Mouse (Mus musculus) ES-E14 (cell line): ENCODE data around the gene C330007P06Rik. TPM values are rescaled to one million over a fixed set of nuclear protein-coding genes. Genes with fewer than 3 reads are reported as not detected.

Experiments used
- DNase-seq: peaks from one replicate; pipeline ENCODE4 v3.0.0-alpha.2; 2013; ENCODE audit warnings: low read depth, low spot score
- H3K27ac ChIP-seq: 2 replicates; pipeline ENCODE4 v1.5.1; 2012; ENCODE audit warnings: low read depth, mild to moderate bottlenecking, low read length, moderate library complexity, mixed read lengths; ENCODE audit not compliant: poor library complexity, insufficient read depth, severe bottlenecking
- H3K36me3 ChIP-seq: 2 replicates; pipeline ENCODE4 v1.6.1; 2012; ENCODE audit warnings: mild to moderate bottlenecking, low read length, moderate library complexity, mixed read lengths; ENCODE audit not compliant: control insufficient read depth, poor library complexity, insufficient read depth, severe bottlenecking
- H3K4me1 ChIP-seq, 2 experiments: fragments of 150-350 bp in 1 of 2; sonication (generic) in 1 of 2; 2 replicates each; pipeline ENCODE4 v1.6.1; 2012; ENCODE audit warnings: low read length in 2 of 2, mild to moderate bottlenecking in 1 of 2, mixed read lengths in 1 of 2; ENCODE audit not compliant: control insufficient read depth in 2 of 2, insufficient read depth in 2 of 2, poor library complexity in 1 of 2
- H3K4me3 ChIP-seq, 2 experiments: fragments of 150-350 bp in 1 of 2; sonication (generic) in 1 of 2; 2 replicates each; pipeline ENCODE4 v1.5.1; 2012; ENCODE audit warnings: low read length in 2 of 2, low read depth in 1 of 2, mild to moderate bottlenecking in 1 of 2, mixed read lengths in 1 of 2; ENCODE audit not compliant: insufficient read depth in 1 of 2, poor library complexity in 1 of 2, severe bottlenecking in 1 of 2
- H3K9ac ChIP-seq: 2 replicates; pipeline ENCODE4 v1.6.1; 2012; ENCODE audit warnings: low read depth, mild to moderate bottlenecking, low read length, mixed read lengths; ENCODE audit not compliant: poor library complexity, insufficient read depth, severe bottlenecking
- H3K9me3 ChIP-seq: fragments of 150-350 bp; sonication (generic); 2 replicates; pipeline ENCODE4 v1.6.1; 2012; ENCODE audit warnings: low read depth, mild to moderate bottlenecking, low read length; ENCODE audit not compliant: control insufficient read depth, insufficient read depth
- CHD2 ChIP-seq: IDR thresholded peaks from 2 replicates; pipeline ENCODE4 v1.6.1; 2014; ENCODE audit warnings: mild to moderate bottlenecking, low read depth, low read length, inconsistent platforms
- HCFC1 ChIP-seq: IDR thresholded peaks from 2 replicates; pipeline ENCODE4 v1.6.1; 2012; ENCODE audit warnings: low read length, inconsistent platforms, borderline replicate concordance; ENCODE audit not compliant: insufficient read depth
- MAFK ChIP-seq: IDR thresholded peaks from 2 replicates; pipeline ENCODE4 v1.6.1; 2014; ENCODE audit warnings: mild to moderate bottlenecking, low read depth, low read length, inconsistent platforms; ENCODE audit not compliant: insufficient read depth
- ZC3H11A ChIP-seq: IDR thresholded peaks from 2 replicates; pipeline ENCODE4 v1.6.1; 2012; ENCODE audit warnings: low read depth, mild to moderate bottlenecking, inconsistent platforms, low read length, borderline replicate concordance
- ZNF384 ChIP-seq: IDR thresholded peaks from 2 replicates; pipeline ENCODE4 v1.6.1; 2012; ENCODE audit warnings: low read depth, low read length, inconsistent platforms
- in situ Hi-C, 2 experiments: fragments of 600-800 bp; cut with MboI; formaldehyde crosslinking; loops; one replicate each; pipeline ENCODE4 v1.15.1; 2025; ENCODE audit warnings: low sequenced_read_pairs in 2 of 2, inconsistent platforms in 1 of 2; ENCODE audit not compliant: unreplicated experiment in 2 of 2
- total RNA-seq: library from RNA; depleted of rRNA; stranded (reverse); fragments of 300-350 nt; gene quantifications from 2 replicates; pipeline ENCODE4 v1.2.3, GENCODE M21; 2012

C330007P06Rik gene
- total RNA-seq, 1 experiment, result 30.2 TPM

DNA sequence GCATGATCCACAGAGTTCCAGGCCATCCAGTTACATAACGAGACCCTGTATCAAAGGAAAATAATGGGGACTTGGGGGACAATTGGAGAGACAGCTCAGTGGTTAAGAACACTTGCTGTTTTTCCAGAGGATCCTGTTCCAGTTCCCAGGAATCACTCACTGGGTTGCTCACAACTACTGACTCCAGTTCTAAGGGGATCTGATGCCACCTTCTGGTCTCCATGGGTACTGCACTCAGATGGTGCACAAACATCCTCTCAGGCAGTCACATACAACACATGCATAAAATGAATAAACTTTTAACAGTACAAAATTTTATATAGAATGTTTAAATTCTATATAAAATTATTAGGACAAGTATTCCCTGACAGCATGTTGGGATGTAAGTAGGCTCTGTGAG lies 10.8 kb upstream of the C330007P06Rik start:
- Histone ChIP-seq H3K36me3 (peaks cover 2% of the 10 kb centered on the region), H3K4me3 (no peak overlapping the region), H3K9ac (no peak overlapping the region), H3K27ac (no peak overlapping the region), H3K4me1 (no peaks in the 10 kb centered on the region), H3K9me3 (no peaks in the 10 kb centered on the region)
- DNase-seq, result peak; percentile 41
- in situ Hi-C loops, result no loop called here
- TF ChIP-seq ZC3H11A, result peak; percentile 45; the same call in 1 of the 2 replicates
- TF ChIP-seq ZNF384, result no peak

- Histone ChIP-seq H3K27ac (peak overlapping the region; percentile 65), H3K4me1 (no peaks in the 10 kb centered on the region; a peak in 1 of 4 replicates), H3K36me3 (no peaks in the 10 kb centered on the region), H3K9me3 (no peaks in the 10 kb centered on the region), H3K4me3 (peak overlapping the region; percentile 69 to 91), H3K9ac (peak overlapping the region; percentile 96)
- TF ChIP-seq ZC3H11A, result no peak
- TF ChIP-seq ZNF384, result no peak
- no peak for TF ChIP-seq MAFK
- no peak for TF ChIP-seq CHD2
- no peak for TF ChIP-seq HCFC1
- DNase-seq, result no peak
- in situ Hi-C loops, result no loop called here
These were observed 805 bp upstream of the C330007P06Rik start for GRCm38 (mm10) chrX:36874704-36875128.

DNA sequence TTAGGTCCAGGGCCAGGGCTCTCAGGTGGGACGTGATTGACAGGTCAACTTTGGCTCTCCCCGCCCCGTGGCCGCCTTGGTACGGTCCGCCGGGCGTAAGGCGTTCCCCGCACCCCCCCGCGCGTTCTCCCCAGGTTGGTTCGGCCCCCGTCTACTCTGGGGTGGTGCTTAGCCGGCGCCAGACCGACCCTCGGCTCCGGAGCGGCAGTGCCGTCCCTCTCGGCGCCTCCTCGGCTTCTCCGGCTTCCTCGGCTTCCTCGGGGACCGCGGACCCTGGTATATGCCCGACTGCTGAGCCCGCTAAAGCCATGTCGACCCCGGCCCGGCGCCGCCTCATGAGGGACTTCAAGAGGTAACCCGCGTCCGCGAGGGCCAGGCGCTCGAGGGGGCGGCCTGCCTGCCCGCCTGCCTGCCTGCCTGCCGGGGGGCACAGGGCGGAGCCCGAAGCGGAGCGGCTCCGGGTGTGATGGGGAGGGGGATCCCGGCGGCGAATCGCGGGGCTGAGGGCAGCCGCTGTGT lies 326 bp upstream of the C330007P06Rik start:
- no peak for TF ChIP-seq HCFC1
- no peak for TF ChIP-seq CHD2
- TF ChIP-seq ZNF384, result no peak
- no peak for TF ChIP-seq ZC3H11A
- no peak for TF ChIP-seq MAFK
- Histone ChIP-seq H3K4me3 (peak overlapping the region; percentile 69 to 91), H3K9me3 (no peaks in the 10 kb centered on the region), H3K36me3 (no peaks in the 10 kb centered on the region), H3K4me1 (no peaks in the 10 kb centered on the region; a peak in 1 of 4 replicates), H3K9ac (peak overlapping the region; percentile 96), H3K27ac (peak overlapping the region; percentile 65)
- peak; percentile 68 for DNase-seq
- in situ Hi-C loops, result no loop called here

- in situ Hi-C loops, result no loop called here
- H3K4me3 ChIP-seq, result no peak overlapping the region
- H3K4me1 ChIP-seq, result no peaks in the 10 kb centered on the region; a peak in 1 of 4 replicates
- TF ChIP-seq HCFC1 (no peak), CHD2 (no peak), ZNF384 (no peak), MAFK (no peak), ZC3H11A (no peak)
- H3K36me3 ChIP-seq, result no peaks in the 10 kb centered on the region
- H3K27ac ChIP-seq, result no peak overlapping the region
- DNase-seq, result no peak
- H3K9me3 ChIP-seq, result no peaks in the 10 kb centered on the region
- no peak overlapping the region for H3K9ac ChIP-seq
These were observed 3.5 kb downstream of the C330007P06Rik start for GRCm38 (mm10) chrX:36870372-36870771.

- no peak for DNase-seq
- no peak overlapping the region for H3K27ac ChIP-seq
- H3K36me3 ChIP-seq, result no peaks in the 10 kb centered on the region
- in situ Hi-C loops, result no loop called here
- no peaks in the 10 kb centered on the region for H3K9me3 ChIP-seq
- peak; percentile 42; the same call in 1 of the 2 replicates for TF ChIP-seq ZNF384
- TF ChIP-seq ZC3H11A, result no peak
- H3K4me3 ChIP-seq, result peak overlapping the region; percentile 80 to 87; a peak in 3 of 4 replicates
- H3K9ac ChIP-seq, result peak overlapping the region; percentile 24; the same call in 1 of the 2 replicates
- H3K4me1 ChIP-seq, result 0 out of 4 replicates have a peak, but pooled peaks cover 0 to 2% of the 10 kb centered on the region in 2 experiments
These were observed 9.1 kb downstream of the C330007P06Rik start for GRCm38 (mm10) chrX:36864609-36865328.
